Mouse (Mus musculus): ENCODE results near the gene Prr12. TPM values are rescaled to one million over a fixed set of nuclear protein-coding genes. Genes with fewer than 3 reads are reported as not detected.

Gene Prr12
- polyA plus RNA-seq, 1 experiment from 2014 or later = 12.7 TPM

Small RNA genes within 50 kb of the gene (microRNA-seq; reads per million reads assigned to microRNA genes)
- not detected for gene Mir7054

Other genes with a start within 250 kb of the Prr12 start
- gene Nup62, start 236.8 kb downstream of the Prr12 start, polyA plus RNA-seq (2016; fragmentation: Nextera tagmentation; extraction: Ambion mirVana) = 168 and 172 TPM in 2 replicates
- gene Il4i1, start 236.5 kb downstream of the Prr12 start, polyA plus RNA-seq (2016; fragmentation: Nextera tagmentation; extraction: Ambion mirVana) = 0.85 and 1.7 TPM in 2 replicates
- 3.3 and 3.6 TPM in 2 replicates for gene Atf5, start 236.2 kb downstream of the Prr12 start, polyA plus RNA-seq (2016; fragmentation: Nextera tagmentation; extraction: Ambion mirVana)
- gene Akt1s1, start 203.9 kb downstream of the Prr12 start, polyA plus RNA-seq (2016; fragmentation: Nextera tagmentation; extraction: Ambion mirVana) = 84.3 and 84.6 TPM in 2 replicates
- gene Tbc1d17, start 203.8 kb downstream of the Prr12 start, polyA plus RNA-seq (2016; fragmentation: Nextera tagmentation; extraction: Ambion mirVana) = 72.8 and 73.6 TPM in 2 replicates
- gene Pnkp, start 195.7 kb downstream of the Prr12 start, polyA plus RNA-seq (2016; fragmentation: Nextera tagmentation; extraction: Ambion mirVana) = 37.8 and 39.8 TPM in 2 replicates
- gene Ptov1, start 183.1 kb downstream of the Prr12 start, polyA plus RNA-seq (2016; fragmentation: Nextera tagmentation; extraction: Ambion mirVana) = 415 and 438 TPM in 2 replicates
- gene Med25, start 160.2 kb downstream of the Prr12 start, polyA plus RNA-seq (2016; fragmentation: Nextera tagmentation; extraction: Ambion mirVana) = 175 and 185 TPM in 2 replicates
- gene Fuz, start 156.8 kb downstream of the Prr12 start, polyA plus RNA-seq (2016; fragmentation: Nextera tagmentation; extraction: Ambion mirVana) = 24.8 and 25.0 TPM in 2 replicates
- gene Ap2a1, start 123.4 kb downstream of the Prr12 start, polyA plus RNA-seq (2016; fragmentation: Nextera tagmentation; extraction: Ambion mirVana) = 69.1 and 69.5 TPM in 2 replicates
- 0.47 TPM in 1 of 2 replicates, not detected in the other for gene Tsks, start 109.7 kb downstream of the Prr12 start, polyA plus RNA-seq (2016; fragmentation: Nextera tagmentation; extraction: Ambion mirVana)
- gene Cpt1c, start 78.0 kb downstream of the Prr12 start, polyA plus RNA-seq (2016; fragmentation: Nextera tagmentation; extraction: Ambion mirVana) = 19.4 and 20.8 TPM in 2 replicates
- gene Prmt1, start 66.3 kb downstream of the Prr12 start, polyA plus RNA-seq (2016; fragmentation: Nextera tagmentation; extraction: Ambion mirVana) = 909 and 984 TPM in 2 replicates
- gene Irf3, start 55.2 kb downstream of the Prr12 start, polyA plus RNA-seq (2016; fragmentation: Nextera tagmentation; extraction: Ambion mirVana) = 70.5 and 76.0 TPM in 2 replicates
- 80.7 and 83.9 TPM in 2 replicates for gene Bcl2l12, start 54.2 kb downstream of the Prr12 start, polyA plus RNA-seq (2016; fragmentation: Nextera tagmentation; extraction: Ambion mirVana)
- 39.9 and 41.0 TPM in 2 replicates for gene Scaf1, start 36.5 kb downstream of the Prr12 start, polyA plus RNA-seq (2016; fragmentation: Nextera tagmentation; extraction: Ambion mirVana)
- gene Rras, start 34.9 kb downstream of the Prr12 start, polyA plus RNA-seq (2016; fragmentation: Nextera tagmentation; extraction: Ambion mirVana) = 15.0 and 16.8 TPM in 2 replicates
- 61.2 and 67.6 TPM in 2 replicates for gene Nosip, start 9.5 kb upstream of the Prr12 start, polyA plus RNA-seq (2016; fragmentation: Nextera tagmentation; extraction: Ambion mirVana)
- gene Prrg2, start 9.8 kb upstream of the Prr12 start, polyA plus RNA-seq (2016; fragmentation: Nextera tagmentation; extraction: Ambion mirVana) = 16.5 and 17.7 TPM in 2 replicates
- gene Rcn3, start 39.3 kb upstream of the Prr12 start, polyA plus RNA-seq (2016; fragmentation: Nextera tagmentation; extraction: Ambion mirVana) = 101 and 113 TPM in 2 replicates
- gene Fcgrt, start 51.0 kb upstream of the Prr12 start, polyA plus RNA-seq (2016; fragmentation: Nextera tagmentation; extraction: Ambion mirVana) = 5.5 and 5.9 TPM in 2 replicates
- gene Rps11, start 71.6 kb upstream of the Prr12 start, polyA plus RNA-seq (2016; fragmentation: Nextera tagmentation; extraction: Ambion mirVana) = 1,843 and 1,853 TPM in 2 replicates
- gene Rpl13a, start 75.9 kb upstream of the Prr12 start, polyA plus RNA-seq (2016; fragmentation: Nextera tagmentation; extraction: Ambion mirVana) = 1,219 and 1,234 TPM in 2 replicates
- 0.11 and 0.27 TPM in 2 replicates for gene Gm45713, start 83.3 kb upstream of the Prr12 start, polyA plus RNA-seq (2016; fragmentation: Nextera tagmentation; extraction: Ambion mirVana)
- gene Flt3l, start 83.6 kb upstream of the Prr12 start, polyA plus RNA-seq (2016; fragmentation: Nextera tagmentation; extraction: Ambion mirVana) = 1.1 and 1.4 TPM in 2 replicates
- gene Pih1d1, start 101.4 kb upstream of the Prr12 start, polyA plus RNA-seq (2016; fragmentation: Nextera tagmentation; extraction: Ambion mirVana) = 98.5 and 99.6 TPM in 2 replicates
- 53.0 and 55.1 TPM in 2 replicates for gene Aldh16a1, start 101.7 kb upstream of the Prr12 start, polyA plus RNA-seq (2016; fragmentation: Nextera tagmentation; extraction: Ambion mirVana)
- gene Slc17a7, start 111.1 kb upstream of the Prr12 start, polyA plus RNA-seq (2016; fragmentation: Nextera tagmentation; extraction: Ambion mirVana) = 0.95 and 1.2 TPM in 2 replicates
- gene Gfy, start 126.7 kb upstream of the Prr12 start, polyA plus RNA-seq (2016; fragmentation: Nextera tagmentation; extraction: Ambion mirVana) = 0.15 TPM in 1 of 2 replicates, not detected in the other
- gene Pth2, start 128.1 kb upstream of the Prr12 start, polyA plus RNA-seq (2016; fragmentation: Nextera tagmentation; extraction: Ambion mirVana) = 0.33 TPM in 1 of 2 replicates, not detected in the other
- 0.57 and 0.66 TPM in 2 replicates for gene Ccdc155, start 152.0 kb upstream of the Prr12 start, polyA plus RNA-seq (2016; fragmentation: Nextera tagmentation; extraction: Ambion mirVana)
- gene Dkkl1, start 159.3 kb upstream of the Prr12 start, polyA plus RNA-seq (2016; fragmentation: Nextera tagmentation; extraction: Ambion mirVana) = 1.0 TPM in 2 replicates
- 337 and 380 TPM in 2 replicates for gene Tead2, start 162.9 kb upstream of the Prr12 start, polyA plus RNA-seq (2016; fragmentation: Nextera tagmentation; extraction: Ambion mirVana)
- 1.1 TPM in 2 replicates for gene Cd37, start 186.2 kb upstream of the Prr12 start, polyA plus RNA-seq (2016; fragmentation: Nextera tagmentation; extraction: Ambion mirVana)
- gene Slc6a16, start 188.2 kb upstream of the Prr12 start, polyA plus RNA-seq (2016; fragmentation: Nextera tagmentation; extraction: Ambion mirVana) = not detected in 2 replicates
- not detected in 2 replicates for gene Slc6a21, start 224.6 kb upstream of the Prr12 start, polyA plus RNA-seq (2016; fragmentation: Nextera tagmentation; extraction: Ambion mirVana)